Mouse (Mus musculus): ENCODE data around the gene Senp2. TPM values are rescaled to one million over a fixed set of nuclear protein-coding genes. Genes with fewer than 3 reads are reported as not detected.

The Senp2 gene
- polyA plus RNA-seq, 1 experiment from 2014 or later, result 29.3 TPM

GRCm38 (mm10) chr16:22022122-22022521, 12.8 kb downstream of the Senp2 start:
- no peak for ATAC-seq (ENCODE audit: insufficient number of reproducible peaks, insufficient read depth, low FRiP score, low read depth)
- no peak overlapping the region for H3K4me3 ChIP-seq (ENCODE audit: control insufficient read depth in 1 of 2, insufficient read depth in 1 of 2, low read depth in 1 of 2, low read length in 2 of 2)
- H3K4me2 ChIP-seq (ENCODE audit: low read length), result no peak overlapping the region
- peaks cover 4% of the 10 kb centered on the region for H3K9me3 ChIP-seq (ENCODE audit: control insufficient read depth, low read length)
- no peak overlapping the region for H3K9ac ChIP-seq (ENCODE audit: low read length)
- H3K27me3 ChIP-seq (ENCODE audit: control insufficient read depth, insufficient read depth, low read length), result no peaks in the 10 kb centered on the region
- no peak overlapping the region for H3K27ac ChIP-seq (replicated peaks in 1 of 2; ENCODE audit: control insufficient read depth in 1 of 2, insufficient read depth in 1 of 2, low read depth in 2 of 2, low read length in 2 of 2)
- no peaks in the 10 kb centered on the region for H3K4me1 ChIP-seq (ENCODE audit: control insufficient read depth in 2 of 2, insufficient read depth in 2 of 2, low read length in 2 of 2)
- WGBS, result 99% methylated on average over 2 of the region's 2 CpGs
- peaks cover 88% of the 10 kb centered on the region for H3K36me3 ChIP-seq (ENCODE audit: control insufficient read depth, insufficient read depth, low read length)

GRCm38 (mm10) chr16:22027474-22027873, 18.2 kb downstream of the Senp2 start:
- no peak overlapping the region for H3K4me3 ChIP-seq (ENCODE audit: control insufficient read depth in 1 of 2, insufficient read depth in 1 of 2, low read depth in 1 of 2, low read length in 2 of 2)
- WGBS, result 79% methylated on average over 5 of the region's 5 CpGs
- H3K9ac ChIP-seq (ENCODE audit: low read length), result no peak overlapping the region
- no peaks in the 10 kb centered on the region for H3K27me3 ChIP-seq (ENCODE audit: control insufficient read depth, insufficient read depth, low read length)
- ATAC-seq (ENCODE audit: insufficient number of reproducible peaks, insufficient read depth, low FRiP score, low read depth), result no peak
- no peaks in the 10 kb centered on the region for H3K4me1 ChIP-seq (ENCODE audit: control insufficient read depth in 2 of 2, insufficient read depth in 2 of 2, low read length in 2 of 2)
- no peak overlapping the region for H3K4me2 ChIP-seq (ENCODE audit: low read length)
- H3K36me3 ChIP-seq (ENCODE audit: control insufficient read depth, insufficient read depth, low read length), result peaks cover 87% of the 10 kb centered on the region
- no peaks in the 10 kb centered on the region for H3K9me3 ChIP-seq (ENCODE audit: control insufficient read depth, low read length)
- no peak overlapping the region for H3K27ac ChIP-seq (replicated peaks in 1 of 2; ENCODE audit: control insufficient read depth in 1 of 2, insufficient read depth in 1 of 2, low read depth in 2 of 2, low read length in 2 of 2)

DNA sequence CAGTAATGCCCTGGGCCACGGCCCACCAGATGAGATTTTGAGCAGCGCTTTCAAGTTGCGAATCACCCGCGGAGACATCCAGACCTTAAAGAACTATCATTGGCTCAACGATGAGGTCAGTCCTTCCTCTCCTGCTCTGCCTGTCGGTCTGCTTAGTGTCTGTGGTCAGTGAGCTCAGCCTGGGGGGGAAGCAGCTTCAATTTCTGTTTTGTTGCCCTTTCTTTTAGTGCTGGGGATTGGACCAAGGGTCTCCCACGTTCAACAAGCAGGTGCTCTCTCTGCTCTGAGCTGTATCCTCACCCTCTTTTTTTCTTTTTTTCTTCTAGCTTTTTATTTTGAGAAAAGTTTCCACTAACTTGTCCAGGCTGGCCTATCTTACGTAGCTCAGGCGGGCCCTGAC, 29.3 kb downstream of the Senp2 start:
- H3K9ac ChIP-seq (ENCODE audit: low read length), result no peak overlapping the region
- H3K36me3 ChIP-seq (ENCODE audit: control insufficient read depth, insufficient read depth, low read length), result peaks cover 66% of the 10 kb centered on the region
- no peaks in the 10 kb centered on the region for H3K9me3 ChIP-seq (ENCODE audit: control insufficient read depth, low read length)
- H3K4me2 ChIP-seq (ENCODE audit: low read length), result no peak overlapping the region
- WGBS, result 86% methylated on average over 10 of the region's 10 CpGs
- no peak for ATAC-seq (ENCODE audit: insufficient number of reproducible peaks, insufficient read depth, low FRiP score, low read depth)
- H3K4me1 ChIP-seq (ENCODE audit: control insufficient read depth in 2 of 2, insufficient read depth in 2 of 2, low read length in 2 of 2), result no peaks in the 10 kb centered on the region
- no peak overlapping the region for H3K27ac ChIP-seq (replicated peaks in 1 of 2; ENCODE audit: control insufficient read depth in 1 of 2, insufficient read depth in 1 of 2, low read depth in 2 of 2, low read length in 2 of 2)
- no peaks in the 10 kb centered on the region for H3K27me3 ChIP-seq (ENCODE audit: control insufficient read depth, insufficient read depth, low read length)
- no peak overlapping the region for H3K4me3 ChIP-seq (ENCODE audit: control insufficient read depth in 1 of 2, insufficient read depth in 1 of 2, low read depth in 1 of 2, low read length in 2 of 2)

DNA sequence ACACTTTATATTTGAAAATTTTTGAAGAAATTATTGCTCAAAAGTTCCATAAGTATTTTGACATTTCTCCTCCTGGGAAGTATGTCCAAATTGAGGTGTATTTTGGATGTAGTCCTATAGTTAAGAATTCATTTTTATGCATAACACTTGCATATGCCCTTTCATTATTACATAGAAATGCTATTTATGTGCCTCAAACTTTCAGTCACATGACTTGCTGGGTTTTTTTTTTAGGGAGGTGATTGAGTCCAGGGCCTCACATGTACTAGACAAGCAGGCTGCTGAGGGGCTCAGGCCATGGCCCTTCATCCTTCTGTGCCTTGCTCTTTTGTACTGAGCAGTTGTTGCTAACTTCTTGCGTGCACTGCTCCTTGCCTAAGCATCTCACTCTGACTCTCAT, 30.7 kb downstream of the Senp2 start:
- Histone ChIP-seq H3K9ac (ENCODE audit: low read length) (no peak overlapping the region), H3K9me3 (ENCODE audit: control insufficient read depth, low read length) (no peaks in the 10 kb centered on the region), H3K36me3 (ENCODE audit: control insufficient read depth, insufficient read depth, low read length) (peaks cover 80% of the 10 kb centered on the region), H3K4me2 (ENCODE audit: low read length) (no peak overlapping the region), H3K27me3 (ENCODE audit: control insufficient read depth, insufficient read depth, low read length) (no peaks in the 10 kb centered on the region), H3K27ac (replicated peaks in 1 of 2; ENCODE audit: control insufficient read depth in 1 of 2, insufficient read depth in 1 of 2, low read depth in 2 of 2, low read length in 2 of 2) (no peak overlapping the region), H3K4me3 (ENCODE audit: control insufficient read depth in 1 of 2, insufficient read depth in 1 of 2, low read depth in 1 of 2, low read length in 2 of 2) (no peak overlapping the region), H3K4me1 (ENCODE audit: control insufficient read depth in 2 of 2, insufficient read depth in 2 of 2, low read length in 2 of 2) (no peaks in the 10 kb centered on the region)
- 94% methylated on average over 1 of the region's 1 CpGs for WGBS
- ATAC-seq (ENCODE audit: insufficient number of reproducible peaks, insufficient read depth, low FRiP score, low read depth), result no peak

DNA sequence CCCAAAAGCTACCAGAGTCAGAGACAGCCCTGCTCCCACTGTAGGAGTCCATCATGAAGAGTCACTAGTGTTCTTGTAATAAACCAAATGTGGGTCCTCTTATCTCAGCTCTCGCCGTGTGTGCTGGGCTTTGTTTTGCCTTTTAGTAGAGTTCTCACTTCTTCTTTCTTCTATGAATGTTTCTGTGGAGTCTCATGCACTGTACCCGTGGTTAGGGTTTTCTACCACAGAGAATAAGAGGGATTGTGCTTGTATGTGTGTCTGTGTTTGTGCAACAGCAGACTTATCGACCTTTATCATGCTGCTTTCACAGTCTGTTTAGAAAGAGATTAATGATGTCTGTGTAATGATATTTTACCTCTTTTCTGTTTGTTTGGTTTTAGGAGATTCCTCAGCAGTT, 34.5 kb downstream of the Senp2 start:
- H3K4me1 ChIP-seq (ENCODE audit: control insufficient read depth in 2 of 2, insufficient read depth in 2 of 2, low read length in 2 of 2), result no peaks in the 10 kb centered on the region
- peaks cover 85% of the 10 kb centered on the region for H3K36me3 ChIP-seq (ENCODE audit: control insufficient read depth, insufficient read depth, low read length)
- 65% methylated on average over 4 of the region's 4 CpGs for WGBS
- no peak overlapping the region for H3K27ac ChIP-seq (replicated peaks in 1 of 2; ENCODE audit: control insufficient read depth in 1 of 2, insufficient read depth in 1 of 2, low read depth in 2 of 2, low read length in 2 of 2)
- no peaks in the 10 kb centered on the region for H3K27me3 ChIP-seq (ENCODE audit: control insufficient read depth, insufficient read depth, low read length)
- ATAC-seq (ENCODE audit: insufficient number of reproducible peaks, insufficient read depth, low FRiP score, low read depth), result no peak
- H3K4me3 ChIP-seq (ENCODE audit: control insufficient read depth in 1 of 2, insufficient read depth in 1 of 2, low read depth in 1 of 2, low read length in 2 of 2), result no peak overlapping the region
- H3K9ac ChIP-seq (ENCODE audit: low read length), result no peak overlapping the region
- H3K4me2 ChIP-seq (ENCODE audit: low read length), result no peak overlapping the region
- H3K9me3 ChIP-seq (ENCODE audit: control insufficient read depth, low read length), result no peaks in the 10 kb centered on the region

DNA sequence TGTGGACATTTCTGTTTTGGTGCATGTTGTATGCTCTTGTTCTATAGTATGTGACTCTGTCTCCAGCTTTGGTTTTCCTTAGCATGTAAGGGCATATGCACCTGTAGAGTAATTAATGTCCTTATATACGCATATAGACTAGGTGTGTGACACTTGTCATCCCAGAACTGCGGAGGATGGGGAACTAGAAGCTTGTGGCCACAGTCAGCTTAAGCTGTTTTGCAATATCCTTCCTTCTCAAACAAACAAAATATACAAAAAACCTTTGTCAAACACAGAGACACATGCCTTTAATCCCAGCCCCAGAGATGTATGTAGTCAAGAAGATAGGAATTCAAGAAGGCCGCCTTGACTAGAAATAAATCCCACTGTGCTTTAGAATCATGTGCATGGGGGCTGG, 36.6 kb downstream of the Senp2 start:
- Histone ChIP-seq H3K27ac (replicated peaks in 1 of 2; ENCODE audit: control insufficient read depth in 1 of 2, insufficient read depth in 1 of 2, low read depth in 2 of 2, low read length in 2 of 2) (no peak overlapping the region), H3K4me2 (ENCODE audit: low read length) (no peak overlapping the region), H3K36me3 (ENCODE audit: control insufficient read depth, insufficient read depth, low read length) (peaks cover 73% of the 10 kb centered on the region), H3K9ac (ENCODE audit: low read length) (no peak overlapping the region), H3K9me3 (ENCODE audit: control insufficient read depth, low read length) (no peaks in the 10 kb centered on the region), H3K4me1 (ENCODE audit: control insufficient read depth in 2 of 2, insufficient read depth in 2 of 2, low read length in 2 of 2) (no peaks in the 10 kb centered on the region), H3K4me3 (ENCODE audit: control insufficient read depth in 1 of 2, insufficient read depth in 1 of 2, low read depth in 1 of 2, low read length in 2 of 2) (no peak overlapping the region), H3K27me3 (ENCODE audit: control insufficient read depth, insufficient read depth, low read length) (no peaks in the 10 kb centered on the region)
- ATAC-seq (ENCODE audit: insufficient number of reproducible peaks, insufficient read depth, low FRiP score, low read depth), result no peak
- 98% methylated on average over 3 of the region's 3 CpGs for WGBS

- Histone ChIP-seq H3K9me3 (ENCODE audit: control insufficient read depth, low read length) (no peaks in the 10 kb centered on the region), H3K36me3 (ENCODE audit: control insufficient read depth, insufficient read depth, low read length) (peaks cover 63% of the 10 kb centered on the region), H3K27me3 (ENCODE audit: control insufficient read depth, insufficient read depth, low read length) (no peaks in the 10 kb centered on the region), H3K9ac (ENCODE audit: low read length) (no peak overlapping the region), H3K4me3 (ENCODE audit: control insufficient read depth in 1 of 2, insufficient read depth in 1 of 2, low read depth in 1 of 2, low read length in 2 of 2) (no peak overlapping the region), H3K4me1 (ENCODE audit: control insufficient read depth in 2 of 2, insufficient read depth in 2 of 2, low read length in 2 of 2) (no peaks in the 10 kb centered on the region), H3K4me2 (ENCODE audit: low read length) (no peak overlapping the region), H3K27ac (replicated peaks in 1 of 2; ENCODE audit: control insufficient read depth in 1 of 2, insufficient read depth in 1 of 2, low read depth in 2 of 2, low read length in 2 of 2) (no peak overlapping the region)
- no peak for ATAC-seq (ENCODE audit: insufficient number of reproducible peaks, insufficient read depth, low FRiP score, low read depth)
- WGBS, result 84% methylated on average over 10 of the region's 10 CpGs
These were observed 37.6 kb downstream of the Senp2 start for GRCm38 (mm10) chr16:22046739-22047366.

DNA sequence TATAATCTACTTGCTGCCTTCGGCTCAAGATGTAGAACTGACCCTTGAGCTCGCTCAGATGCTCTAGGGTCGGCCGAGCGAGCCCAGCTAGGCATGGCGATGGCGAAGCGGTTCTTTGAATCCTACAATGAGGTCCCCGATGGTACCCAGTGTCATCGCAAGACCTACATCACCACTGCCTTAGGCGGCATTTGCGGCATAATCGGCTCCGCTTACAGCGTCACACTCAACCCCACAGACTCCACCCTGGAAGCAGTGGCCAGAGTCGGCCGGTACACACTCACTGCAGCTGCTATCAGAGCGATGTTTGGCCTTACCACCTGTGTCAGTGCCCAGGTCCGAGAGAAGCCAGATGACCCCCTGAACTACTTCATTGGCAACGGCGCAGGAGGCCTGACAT, 44.1 kb downstream of the Senp2 start:
- Histone ChIP-seq H3K36me3 (ENCODE audit: control insufficient read depth, insufficient read depth, low read length) (peaks cover 19% of the 10 kb centered on the region), H3K9me3 (ENCODE audit: control insufficient read depth, low read length) (no peaks in the 10 kb centered on the region), H3K27me3 (ENCODE audit: control insufficient read depth, insufficient read depth, low read length) (no peaks in the 10 kb centered on the region), H3K4me2 (ENCODE audit: low read length) (no peak overlapping the region), H3K4me1 (ENCODE audit: control insufficient read depth in 2 of 2, insufficient read depth in 2 of 2, low read length in 2 of 2) (no peaks in the 10 kb centered on the region), H3K4me3 (ENCODE audit: control insufficient read depth in 1 of 2, insufficient read depth in 1 of 2, low read depth in 1 of 2, low read length in 2 of 2) (no peak overlapping the region), H3K27ac (replicated peaks in 1 of 2; ENCODE audit: control insufficient read depth in 1 of 2, insufficient read depth in 1 of 2, low read depth in 2 of 2, low read length in 2 of 2) (no peak overlapping the region), H3K9ac (ENCODE audit: low read length) (no peak overlapping the region)
- no peak for ATAC-seq (ENCODE audit: insufficient number of reproducible peaks, insufficient read depth, low FRiP score, low read depth)
- 92% methylated on average over 21 of the region's 21 CpGs for WGBS

All from heart, embryonic 14.5 days (tissue).